Mouse (Mus musculus): ENCODE measurements around the gene Klhdc3. TPM values are rescaled to one million over a fixed set of nuclear protein-coding genes. Genes with fewer than 3 reads are reported as not detected.
A peak's percentile ranks its signal among the peaks of the same experiment; 100 is the strongest.

Gene Klhdc3
- polyA plus RNA-seq, 1 experiment from 2014 or later = 134 TPM

GRCm38 (mm10) chr17:46639929-46640328, 40.8 kb downstream of the Klhdc3 start:
- Histone ChIP-seq H3K9me3 (replicated peaks) (no peaks in the 10 kb centered on the region), H3K9ac (no peak overlapping the region), H3K36me3 (peaks cover 45% of the 10 kb centered on the region), H3K4me2 (replicated peaks) (no peak overlapping the region), H3K4me1 (peaks cover 18% of the 10 kb centered on the region), H3K27me3 (no peaks in the 10 kb centered on the region), H3K4me3 (replicated peaks) (no peak overlapping the region), H3K27ac (replicated peaks) (no peak overlapping the region)
- ATAC-seq (ENCODE audit: insufficient number of reproducible peaks, low FRiP score, low TSS enrichment, low read depth) = no peak
- WGBS = 86% methylated on average over 9 of the region's 9 CpGs

- Histone ChIP-seq H3K27ac (replicated peaks) (0 out of 2 replicates have a peak overlapping the region, but pooled peaks have one; percentile 28), H3K4me1 (peaks cover 9% of the 10 kb centered on the region), H3K4me2 (replicated peaks) (peak overlapping the region; percentile 44), H3K9me3 (replicated peaks) (no peaks in the 10 kb centered on the region), H3K27me3 (no peaks in the 10 kb centered on the region), H3K36me3 (peaks cover 53% of the 10 kb centered on the region), H3K9ac (no peak overlapping the region), H3K4me3 (replicated peaks) (peak overlapping the region; percentile 16; the same call in 1 of the 2 replicates)
- ATAC-seq (ENCODE audit: insufficient number of reproducible peaks, low FRiP score, low TSS enrichment, low read depth) = no peak
- WGBS = 19% methylated on average over 15 of the region's 15 CpGs
Measured at GRCm38 (mm10) chr17:46636831-46637523, 43.7 kb downstream of the Klhdc3 start.

GRCm38 (mm10) chr17:46629685-46630441, 50.9 kb downstream of the Klhdc3 start:
- WGBS = 8% methylated on average over 12 of the region's 12 CpGs
- H3K27me3 ChIP-seq = no peaks in the 10 kb centered on the region
- peaks cover 54% of the 10 kb centered on the region for H3K4me1 ChIP-seq
- H3K9me3 ChIP-seq (replicated peaks) = no peaks in the 10 kb centered on the region
- peak; percentile 78 for ATAC-seq (ENCODE audit: insufficient number of reproducible peaks, low FRiP score, low TSS enrichment, low read depth)
- peak overlapping the region; percentile 72 for H3K4me3 ChIP-seq (replicated peaks)
- peak overlapping the region; percentile 62 for H3K4me2 ChIP-seq (replicated peaks)
- H3K27ac ChIP-seq (replicated peaks) = peak overlapping the region; percentile 95
- peaks cover 17% of the 10 kb centered on the region for H3K36me3 ChIP-seq
- H3K9ac ChIP-seq = no peak overlapping the region

GRCm38 (mm10) chr17:46628791-46629684, 51.7 kb downstream of the Klhdc3 start, which contains the start of gene Ptk7:
Gene Ptk7 (minus strand): TSS chr17:46629504.
- peak within 1 kb of the TSS; percentile 62 for H3K4me2 ChIP-seq (replicated peaks)
- H3K9me3 ChIP-seq (replicated peaks) = no peaks in the 10 kb centered on the region
- ATAC-seq (ENCODE audit: insufficient number of reproducible peaks, low FRiP score, low TSS enrichment, low read depth) = peak; percentile 76
- peak within 1 kb of the TSS; percentile 99 for H3K9ac ChIP-seq
- WGBS = under 1% methylated on average over 75 of the region's 90 CpGs
- H3K4me1 ChIP-seq = peaks cover 61% of the 10 kb centered on the region
- H3K27ac ChIP-seq (replicated peaks) = peak within 1 kb of the TSS; percentile 95
- H3K36me3 ChIP-seq = peaks cover 17% of the 10 kb centered on the region
- H3K27me3 ChIP-seq = no peaks in the 10 kb centered on the region
- peak within 1 kb of the TSS; percentile 72 for H3K4me3 ChIP-seq (replicated peaks)

GRCm38 (mm10) chr17:46628471-46628790, 52.3 kb downstream of the Klhdc3 start:
- no peak for ATAC-seq (ENCODE audit: insufficient number of reproducible peaks, low FRiP score, low TSS enrichment, low read depth)
- under 1% methylated on average over 13 of the region's 13 CpGs for WGBS
- Histone ChIP-seq H3K36me3 (peaks cover 17% of the 10 kb centered on the region), H3K4me1 (peaks cover 67% of the 10 kb centered on the region), H3K9me3 (replicated peaks) (no peaks in the 10 kb centered on the region), H3K27me3 (no peaks in the 10 kb centered on the region), H3K9ac (peak overlapping the region; percentile 99), H3K4me3 (replicated peaks) (peak overlapping the region; percentile 72), H3K27ac (replicated peaks) (peak overlapping the region; percentile 95), H3K4me2 (replicated peaks) (peak overlapping the region; percentile 62)

- H3K27me3 ChIP-seq = no peaks in the 10 kb centered on the region
- no peak overlapping the region; the same call in 1 of the 2 replicates for H3K9ac ChIP-seq
- H3K4me2 ChIP-seq (replicated peaks) = peak overlapping the region; percentile 62
- peaks cover 77% of the 10 kb centered on the region for H3K4me1 ChIP-seq
- peak overlapping the region; percentile 95 for H3K27ac ChIP-seq (replicated peaks)
- H3K4me3 ChIP-seq (replicated peaks) = peak overlapping the region; percentile 72
- H3K9me3 ChIP-seq (replicated peaks) = no peaks in the 10 kb centered on the region
- peaks cover 8% of the 10 kb centered on the region; the same call in 1 of the 2 replicates for H3K36me3 ChIP-seq
- ATAC-seq (ENCODE audit: insufficient number of reproducible peaks, low FRiP score, low TSS enrichment, low read depth) = no peak
- WGBS = 23% methylated on average over 6 of the region's 6 CpGs
Measured at GRCm38 (mm10) chr17:46627409-46627808, 53.3 kb downstream of the Klhdc3 start.

- Histone ChIP-seq H3K9me3 (replicated peaks) (no peaks in the 10 kb centered on the region), H3K27me3 (no peaks in the 10 kb centered on the region), H3K36me3 (no peaks in the 10 kb centered on the region), H3K27ac (replicated peaks) (peak overlapping the region; percentile 91), H3K4me2 (replicated peaks) (peak overlapping the region; percentile 49), H3K9ac (peak overlapping the region; percentile 35), H3K4me1 (peaks cover 82% of the 10 kb centered on the region), H3K4me3 (replicated peaks) (peak overlapping the region; percentile 32)
- WGBS = 40% methylated on average over 12 of the region's 12 CpGs
- ATAC-seq (ENCODE audit: insufficient number of reproducible peaks, low FRiP score, low TSS enrichment, low read depth) = 0 out of 2 replicates have a peak, but pooled peaks have one; percentile 13
Measured at GRCm38 (mm10) chr17:46624598-46624997, 56.1 kb downstream of the Klhdc3 start.

Other genes with a start within 250 kb of the Klhdc3 start
- gene Slc22a7, start 242.5 kb downstream of the Klhdc3 start, polyA plus RNA-seq (2015; fragmentation: Nextera tagmentation; extraction: Ambion mirVana) = 0.15 TPM in 1 of 2 replicates, not detected in the other
- 0.15 and 0.18 TPM in 2 replicates for gene Ttbk1, start 193.2 kb downstream of the Klhdc3 start, polyA plus RNA-seq (2015; fragmentation: Nextera tagmentation; extraction: Ambion mirVana)
- 40.4 and 41.0 TPM in 2 replicates for gene Dnph1, start 184.2 kb downstream of the Klhdc3 start, polyA plus RNA-seq (2015; fragmentation: Nextera tagmentation; extraction: Ambion mirVana)
- 7.1 and 10.6 TPM in 2 replicates for gene Cul9, start 134.5 kb downstream of the Klhdc3 start, polyA plus RNA-seq (2015; fragmentation: Nextera tagmentation; extraction: Ambion mirVana)
- gene Srf, start 124.7 kb downstream of the Klhdc3 start, polyA plus RNA-seq (2015; fragmentation: Nextera tagmentation; extraction: Ambion mirVana) = 8.6 and 8.8 TPM in 2 replicates
- gene Ptk7, start 51.4 kb downstream of the Klhdc3 start, polyA plus RNA-seq (2015; fragmentation: Nextera tagmentation; extraction: Ambion mirVana) = 156 and 161 TPM in 2 replicates
- gene Klc4, start 34.9 kb downstream of the Klhdc3 start, polyA plus RNA-seq (2015; fragmentation: Nextera tagmentation; extraction: Ambion mirVana) = 23.4 and 24.5 TPM in 2 replicates
- gene Mrpl2, start 34.7 kb downstream of the Klhdc3 start, polyA plus RNA-seq (2015; fragmentation: Nextera tagmentation; extraction: Ambion mirVana) = 92.9 and 95.8 TPM in 2 replicates
- gene Cul7, start 30.6 kb downstream of the Klhdc3 start, polyA plus RNA-seq (2015; fragmentation: Nextera tagmentation; extraction: Ambion mirVana) = 64.0 and 64.1 TPM in 2 replicates
- gene Rrp36, start 6.6 kb downstream of the Klhdc3 start, polyA plus RNA-seq (2015; fragmentation: Nextera tagmentation; extraction: Ambion mirVana) = 61.9 and 64.9 TPM in 2 replicates
- 150 and 161 TPM in 2 replicates for gene Mea1, start 2.1 kb downstream of the Klhdc3 start, polyA plus RNA-seq (2015; fragmentation: Nextera tagmentation; extraction: Ambion mirVana)
- gene Ppp2r5d, start 24.2 kb upstream of the Klhdc3 start, polyA plus RNA-seq (2015; fragmentation: Nextera tagmentation; extraction: Ambion mirVana) = 91.7 and 93.2 TPM in 2 replicates
- 32.4 and 35.6 TPM in 2 replicates for gene Pex6, start 30.5 kb upstream of the Klhdc3 start, polyA plus RNA-seq (2015; fragmentation: Nextera tagmentation; extraction: Ambion mirVana)
- gene Gnmt, start 48.3 kb upstream of the Klhdc3 start, polyA plus RNA-seq (2015; fragmentation: Nextera tagmentation; extraction: Ambion mirVana) = 2.0 and 2.1 TPM in 2 replicates
- gene Cnpy3, start 71.3 kb upstream of the Klhdc3 start, polyA plus RNA-seq (2015; fragmentation: Nextera tagmentation; extraction: Ambion mirVana) = 74.2 and 78.2 TPM in 2 replicates
- gene Ptcra, start 82.8 kb upstream of the Klhdc3 start, polyA plus RNA-seq (2015; fragmentation: Nextera tagmentation; extraction: Ambion mirVana) = 0.41 and 0.47 TPM in 2 replicates
- 82.4 and 84.0 TPM in 2 replicates for gene 2310039H08Rik, start 91.7 kb upstream of the Klhdc3 start, polyA plus RNA-seq (2015; fragmentation: Nextera tagmentation; extraction: Ambion mirVana)
- 136 and 145 TPM in 2 replicates for gene Rpl7l1, start 101.8 kb upstream of the Klhdc3 start, polyA plus RNA-seq (2015; fragmentation: Nextera tagmentation; extraction: Ambion mirVana)
- gene Bicral, start 177.6 kb upstream of the Klhdc3 start, polyA plus RNA-seq (2015; fragmentation: Nextera tagmentation; extraction: Ambion mirVana) = 4.5 and 5.3 TPM in 2 replicates
- 59.7 and 62.7 TPM in 2 replicates for gene Tbcc, start 209.8 kb upstream of the Klhdc3 start, polyA plus RNA-seq (2015; fragmentation: Nextera tagmentation; extraction: Ambion mirVana)
- not detected in 2 replicates for gene Prph2, start 229.5 kb upstream of the Klhdc3 start, polyA plus RNA-seq (2015; fragmentation: Nextera tagmentation; extraction: Ambion mirVana)